Mouse (Mus musculus) bone marrow macrophage, adult 2 months (primary cell): ENCODE data around the gene Nudt17. TPM values are rescaled to one million over a fixed set of nuclear protein-coding genes. Genes with fewer than 3 reads are reported as not detected.
"Not testable (repeated sequence)": the region's sequence is repeated elsewhere in the genome, so short reads cannot be mapped to it uniquely, and the experiment has no call there.

Source experiments
- H3K27ac ChIP-seq: 2 replicates; pipeline ENCODE4 v1.5.1; 2012; ENCODE audit warnings: low read depth, low read length; ENCODE audit not compliant: insufficient read depth
- H3K4me1 ChIP-seq: 2 replicates; pipeline ENCODE4 v1.6.1; 2012; ENCODE audit warnings: low read length; ENCODE audit not compliant: control insufficient read depth, insufficient read depth
- H3K4me3 ChIP-seq: 2 replicates; pipeline ENCODE4 v1.5.1; 2012; ENCODE audit warnings: mild to moderate bottlenecking, low read length, moderate library complexity; ENCODE audit not compliant: insufficient read depth
- CTCF ChIP-seq: IDR thresholded peaks from 2 replicates; pipeline ENCODE4 v1.5.1; 2012; ENCODE audit warnings: low read depth, mild to moderate bottlenecking, low read length, moderate library complexity
- POLR2A ChIP-seq: IDR thresholded peaks from 2 replicates; pipeline ENCODE4 v1.6.1; 2012; ENCODE audit warnings: mild to moderate bottlenecking, low read depth, low read length, borderline replicate concordance
- polyA plus RNA-seq: library from polyadenylated mRNA; stranded (reverse); fragments of >200 nt; gene quantifications from 2 replicates; pipeline ENCODE4 v1.2.4, GENCODE M21; 2012; ENCODE audit not compliant: missing spikeins, insufficient read depth, insufficient read length

Gene Nudt17
- polyA plus RNA-seq, 1 experiment, result not detected

- Histone ChIP-seq H3K4me3 (no peak overlapping the region), H3K27ac (no peak overlapping the region), H3K4me1 (peaks cover 8% of the 10 kb centered on the region)
- TF ChIP-seq POLR2A, result no peak
- no peak for TF ChIP-seq CTCF
Measured at GRCm38 (mm10) chr3:96674442-96674841, 33.9 kb downstream of the Nudt17 start.

DNA sequence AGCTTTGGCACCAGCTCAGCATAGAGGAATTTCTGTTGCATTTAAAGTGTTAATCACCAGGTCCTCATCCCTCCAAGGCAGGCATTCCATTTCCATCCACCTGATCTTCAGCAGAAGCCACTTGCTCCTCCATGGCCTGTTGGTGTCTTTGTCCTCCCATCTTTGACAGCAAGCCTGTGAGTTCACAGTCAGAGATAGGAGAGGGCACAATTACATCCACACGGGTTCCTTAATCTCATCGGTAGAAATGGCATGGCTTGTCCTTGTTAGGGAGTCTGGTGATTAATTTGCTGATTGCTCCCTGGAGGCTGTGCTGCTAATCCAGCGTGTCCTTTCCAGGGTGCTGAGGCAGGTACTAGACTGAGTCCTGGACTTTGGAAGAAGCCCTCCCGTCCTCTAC lies 34.8 kb downstream of the Nudt17 start:
- H3K27ac ChIP-seq, result no peak overlapping the region
- TF ChIP-seq CTCF (no peak), POLR2A (no peak)
- H3K4me1 ChIP-seq, result peaks cover 8% of the 10 kb centered on the region
- H3K4me3 ChIP-seq, result no peak overlapping the region

GRCm38 (mm10) chr3:96671519-96671918 lies 36.8 kb downstream of the Nudt17 start:
- H3K4me1 ChIP-seq, result peaks cover 8% of the 10 kb centered on the region
- TF ChIP-seq CTCF (no peak), POLR2A (no peak)
- no peak overlapping the region for H3K4me3 ChIP-seq
- H3K27ac ChIP-seq, result no peak overlapping the region

GRCm38 (mm10) chr3:96669727-96670468 lies 38.5 kb downstream of the Nudt17 start, which contains the start of gene Ankrd35:
Gene Ankrd35 (plus strand): TSS chr3:96670131.
- H3K4me3 ChIP-seq, result peak within 1 kb of the TSS; percentile 60
- H3K4me1 ChIP-seq, result peaks cover 8% of the 10 kb centered on the region
- TF ChIP-seq CTCF, result no peak
- no peak for TF ChIP-seq POLR2A
- no peak within 1 kb of the TSS for H3K27ac ChIP-seq

DNA sequence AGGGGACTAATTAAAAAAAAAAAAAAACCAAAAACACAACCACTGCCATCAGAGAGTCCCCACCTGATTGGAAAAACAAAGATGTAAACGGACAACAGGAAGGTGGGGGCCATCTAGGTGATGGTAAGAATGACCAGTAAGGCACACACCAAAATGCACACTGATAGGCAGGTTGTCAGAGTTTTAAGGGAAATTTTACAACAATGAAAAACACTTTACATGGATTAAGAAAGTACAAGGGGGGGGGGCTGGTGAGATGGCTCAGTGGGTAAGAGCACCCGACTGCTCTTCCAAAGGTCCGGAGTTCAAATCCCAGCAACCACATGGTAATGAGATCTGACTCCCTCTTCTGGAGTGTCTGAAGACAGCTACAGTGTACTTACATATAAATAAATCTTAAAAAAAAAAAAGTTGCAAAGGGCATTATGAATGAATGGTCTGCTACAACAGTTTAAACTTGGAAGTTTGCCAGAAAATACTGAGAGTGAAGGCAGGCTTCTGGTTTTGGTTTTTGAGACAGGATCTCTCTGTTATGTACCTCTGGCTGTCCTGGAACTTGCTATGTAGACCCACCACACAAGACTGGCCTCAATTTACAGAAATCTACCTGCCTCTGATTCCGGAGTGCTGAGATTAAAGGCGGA lies 39.8 kb downstream of the Nudt17 start:
- Histone ChIP-seq H3K4me1 (peaks cover 10% of the 10 kb centered on the region), H3K4me3 (no peak overlapping the region), H3K27ac (no peak overlapping the region)
- TF ChIP-seq CTCF, result no peak
- no peak for TF ChIP-seq POLR2A

DNA sequence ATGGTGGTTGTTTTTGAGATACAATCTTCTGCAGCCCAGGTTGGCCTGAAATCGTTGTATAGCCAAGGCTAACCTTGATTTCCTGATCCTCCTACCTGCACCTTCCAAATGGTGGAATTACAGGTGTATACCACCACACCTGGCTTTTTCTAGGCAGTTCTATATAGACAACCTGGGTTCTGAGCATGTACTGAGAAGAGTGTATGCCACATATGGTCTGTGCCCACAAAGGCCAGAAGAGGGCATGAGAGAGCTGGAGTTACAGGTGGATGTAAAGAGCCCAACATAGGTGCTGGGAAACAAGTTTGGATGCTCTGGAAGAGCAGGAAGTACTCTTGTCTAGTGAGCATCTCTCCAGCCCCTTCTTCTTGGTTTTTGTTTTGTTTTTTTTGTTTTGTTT lies 41.0 kb downstream of the Nudt17 start:
- H3K27ac ChIP-seq, result no peak overlapping the region
- no peak overlapping the region for H3K4me3 ChIP-seq
- no peak for TF ChIP-seq POLR2A
- TF ChIP-seq CTCF, result no peak
- H3K4me1 ChIP-seq, result peaks cover 10% of the 10 kb centered on the region

- Histone ChIP-seq H3K27ac (no peak overlapping the region), H3K4me1 (peaks cover 11% of the 10 kb centered on the region), H3K4me3 (no peak overlapping the region)
- TF ChIP-seq POLR2A (no peak), CTCF (no peak)
Measured at GRCm38 (mm10) chr3:96666916-96667315, 41.4 kb downstream of the Nudt17 start.

- H3K4me3 ChIP-seq, H3K27ac ChIP-seq: not testable (repeated sequence)
- peaks cover 17% of the 10 kb centered on the region for H3K4me1 ChIP-seq
Measured at GRCm38 (mm10) chr3:96665732-96666363, 42.5 kb downstream of the Nudt17 start.

DNA sequence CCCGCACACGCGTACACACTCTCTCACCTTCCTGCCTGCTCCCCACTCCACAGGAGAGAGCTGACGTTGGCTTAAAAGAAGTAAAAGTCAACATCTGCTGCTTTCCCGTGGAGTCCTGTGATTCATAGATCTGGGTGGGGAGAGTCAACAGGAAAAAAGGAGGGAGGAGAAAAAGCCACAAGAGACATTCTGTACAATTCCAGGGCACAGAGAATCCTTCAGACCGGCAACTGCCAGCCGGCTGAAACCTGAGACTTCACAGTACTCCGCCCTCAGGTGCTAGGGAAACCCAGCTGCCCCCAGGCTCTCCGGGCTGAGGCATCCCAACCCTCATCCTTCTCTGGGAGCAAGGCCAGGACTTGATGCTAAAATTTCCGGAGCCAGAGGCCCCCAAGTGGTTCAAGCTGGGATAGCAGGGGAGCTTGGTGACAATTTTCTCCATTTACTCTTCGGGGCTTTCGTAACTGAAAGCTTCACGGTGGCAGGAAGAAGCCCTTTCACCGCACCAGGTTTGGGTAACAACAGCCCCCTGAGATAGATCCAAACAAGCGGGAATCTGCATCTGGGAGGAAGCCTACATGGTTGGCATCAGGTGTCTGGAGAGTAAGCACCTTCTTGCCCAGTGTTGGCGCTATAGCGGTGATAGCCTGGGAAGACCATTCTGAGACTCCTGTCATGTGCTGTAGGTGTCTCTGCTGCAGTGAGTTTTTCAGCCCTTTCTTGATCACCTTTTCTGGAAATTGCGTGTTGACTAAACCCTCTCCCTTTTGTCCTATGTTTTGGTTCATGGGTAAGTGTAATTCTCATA lies 44.7 kb downstream of the Nudt17 start:
- H3K4me1 ChIP-seq, result peaks cover 17% of the 10 kb centered on the region
- H3K27ac ChIP-seq, result no peak overlapping the region
- H3K4me3 ChIP-seq, result no peak overlapping the region
- TF ChIP-seq POLR2A (no peak), CTCF (peak; percentile 66)
